In genomic region chr8:120940287-120940686, GRCm38 (mm10) we compare ENCODE assay signal across 9 mouse cellular contexts.
DNase-seq lines count a peak whose midpoint lies in the region.
"Had no signal": no experiment of that assay in that cellular context is flagged by ENCODE, and none has a peak within 500 bp of the region (broad histone marks: within the 10 kb centered on the region; RNA-seq: fewer than 3 reads in every experiment).

No protein-coding gene starts in this region.

- DNase-seq in NIH3T3 (ENCODE audit: low read depth) (peak; percentile 48), R1 (ENCODE audit: low read depth, low spot score) (peak; percentile 14), MN1 (ENCODE audit: low spot score) (no peak)
- DNase-seq in embryo, embryonic 11.5 days (ENCODE audit: low read depth, low spot score) = peak; percentile 38
- peak; percentile 40 for DNase-seq in kidney, postnatal 14 days
- DNase-seq in left cerebral cortex, adult 9 months (ENCODE audit: low spot score in 2 of 2) = no peak
- DNase-seq in layer of hippocampus, postnatal 36 days = no peak
- DNase-seq: cerebellum, postnatal 25 days; layer of hippocampus, adult 9-11 months had no signal

Comparison
In these comparisons a context has a peak if more than half of its experiments do, and no peak if none do; other contexts are left out.
1. DNase-seq: peak in NIH3T3 (single experiment), R1 (single experiment), embryo, embryonic 11.5 days (single experiment) and kidney, postnatal 14 days (single experiment); none in left cerebral cortex, adult 9 months (0 of 2), MN1 (single experiment) and layer of hippocampus, postnatal 36 days (0 of 2).